Mouse (Mus musculus): ENCODE measurements at regions not wholly inside any gene's neighbourhood (a gene's known extent, or its start where the extent isn't known, plus 50 kb on each side); places are given as distances from the start of the nearest gene placed in this dataset.

DNA sequence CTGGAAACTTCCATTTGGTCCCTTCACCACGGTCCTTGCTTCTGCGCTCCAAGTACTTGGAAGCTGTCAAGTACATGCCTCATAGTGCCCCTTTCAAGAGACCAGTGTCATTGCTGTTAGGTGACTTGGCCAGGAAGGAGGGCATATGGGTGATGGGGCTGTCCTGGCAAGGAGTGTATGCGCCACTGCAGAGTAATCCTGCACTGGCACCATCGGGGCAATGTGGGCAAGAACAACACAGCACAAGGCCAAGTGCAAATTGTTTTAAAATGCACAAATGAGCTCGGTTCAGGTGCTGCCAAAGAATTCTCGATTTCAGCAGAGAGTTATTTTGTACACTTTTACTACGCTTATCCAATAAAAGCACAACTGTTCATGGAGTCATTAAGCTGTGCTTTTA lies 149.6 kb upstream of the Id2 start:
- ATAC-seq (replicated peaks in 1 of 2; ENCODE audit: insufficient read depth in 1 of 2, low FRiP score in 2 of 2, low TSS enrichment in 1 of 2, low read depth in 1 of 2, poor library complexity in 2 of 2, severe bottlenecking in 2 of 2) = no peak

DNA sequence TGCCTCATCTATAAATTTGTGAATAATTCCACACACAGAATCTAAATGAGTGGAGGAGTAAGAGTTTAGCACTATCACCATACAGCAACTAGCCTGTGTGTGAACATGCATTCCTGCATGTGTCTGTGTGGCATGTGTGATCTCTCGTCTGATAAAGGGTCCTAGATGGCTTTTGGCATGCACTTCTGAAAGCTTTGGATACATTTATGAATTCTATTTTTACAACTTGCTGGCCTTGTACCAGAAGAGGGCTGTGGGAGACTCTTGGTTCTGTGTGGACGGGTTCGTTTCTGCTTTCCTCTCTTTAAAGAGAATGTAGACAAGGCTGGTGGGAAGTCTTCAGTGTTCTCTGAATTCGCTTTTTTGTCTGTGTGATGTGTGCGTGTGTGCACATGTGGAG lies 148.7 kb upstream of the Id2 start:
- no peak for ATAC-seq (replicated peaks in 1 of 2; ENCODE audit: insufficient read depth in 1 of 2, low FRiP score in 2 of 2, low TSS enrichment in 1 of 2, low read depth in 1 of 2, poor library complexity in 2 of 2, severe bottlenecking in 2 of 2)

DNA sequence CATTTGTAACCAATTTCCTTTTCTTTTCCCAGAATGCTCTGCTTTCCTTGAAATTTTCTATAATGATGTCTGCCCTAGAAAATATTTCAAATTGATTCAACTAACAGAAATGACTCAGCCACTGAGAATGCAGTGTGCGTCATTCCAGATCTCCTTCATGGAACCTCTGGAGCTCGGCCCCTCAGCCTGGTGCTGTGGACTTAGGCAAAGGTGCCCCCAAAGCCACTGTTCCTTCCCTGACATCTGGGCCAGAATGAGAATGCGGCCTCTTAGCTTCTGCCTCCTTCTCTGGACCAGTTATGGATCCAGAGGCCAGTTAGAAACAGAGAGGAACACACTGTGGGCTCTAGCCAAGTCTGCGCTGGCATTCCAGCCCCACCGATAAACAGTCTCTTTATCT lies 148.3 kb upstream of the Id2 start:
- ATAC-seq (replicated peaks in 1 of 2; ENCODE audit: insufficient read depth in 1 of 2, low FRiP score in 2 of 2, low TSS enrichment in 1 of 2, low read depth in 1 of 2, poor library complexity in 2 of 2, severe bottlenecking in 2 of 2) = no peak

DNA sequence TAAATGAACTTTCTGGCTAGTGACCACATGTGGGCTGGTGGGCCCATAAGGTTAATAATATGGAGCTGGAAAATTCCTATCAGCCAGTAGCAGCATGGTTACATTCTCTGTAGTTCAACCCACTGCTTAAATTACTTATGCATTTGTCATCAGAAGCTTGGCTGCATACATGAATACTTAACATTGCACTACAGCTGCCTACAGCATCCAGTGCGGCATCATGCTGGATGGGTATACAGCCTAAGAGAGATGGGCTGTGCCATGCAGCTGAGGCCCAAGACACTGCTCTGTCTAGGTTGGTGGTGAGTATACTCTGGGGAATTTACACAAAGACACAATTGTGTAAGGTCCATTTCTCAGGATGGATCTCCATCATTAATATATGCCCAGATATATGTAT lies 147.7 kb upstream of the Id2 start:
- ATAC-seq (replicated peaks in 1 of 2; ENCODE audit: insufficient read depth in 1 of 2, low FRiP score in 2 of 2, low TSS enrichment in 1 of 2, low read depth in 1 of 2, poor library complexity in 2 of 2, severe bottlenecking in 2 of 2) = no peak

DNA sequence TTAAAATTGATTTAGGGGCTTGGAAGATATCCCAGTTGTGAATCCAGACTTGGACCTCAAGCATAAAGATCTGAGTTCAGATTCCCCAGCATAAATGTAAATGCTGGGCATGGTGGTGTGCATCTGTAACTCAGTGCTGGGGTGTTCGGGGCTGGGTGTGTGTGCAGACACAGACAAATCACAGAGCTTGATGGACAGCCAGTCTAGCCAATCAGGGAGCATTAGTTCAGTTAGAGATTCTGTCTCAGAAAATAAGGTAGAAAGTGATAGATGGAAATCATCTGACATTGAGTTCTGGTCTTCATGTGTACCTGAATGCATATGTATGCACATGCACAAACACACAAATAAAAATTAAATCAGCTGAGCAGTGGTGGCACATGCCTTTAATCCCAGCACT lies 147.0 kb upstream of the Id2 start:
- no peak for ATAC-seq (replicated peaks in 1 of 2; ENCODE audit: insufficient read depth in 1 of 2, low FRiP score in 2 of 2, low TSS enrichment in 1 of 2, low read depth in 1 of 2, poor library complexity in 2 of 2, severe bottlenecking in 2 of 2)

DNA sequence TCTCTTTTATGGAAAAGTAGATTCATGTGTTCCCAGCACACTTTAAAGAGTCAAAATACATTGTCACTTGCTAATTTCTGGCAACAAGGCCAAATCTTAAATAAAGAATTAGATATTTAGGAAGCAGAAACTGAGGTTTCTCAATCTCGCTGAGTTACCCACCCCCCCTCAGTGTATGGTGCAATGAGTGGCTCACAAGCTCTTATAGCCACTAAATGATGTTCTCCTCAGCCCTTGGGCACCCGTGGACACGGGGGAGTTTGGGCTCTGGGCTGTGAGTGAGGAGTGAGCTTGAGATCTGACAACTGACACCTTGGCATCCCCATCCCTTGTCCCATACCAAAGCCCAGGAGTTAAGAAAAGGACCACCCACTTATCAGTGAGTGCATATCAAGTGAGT lies 145.4 kb upstream of the Id2 start:
- ATAC-seq (replicated peaks in 1 of 2; ENCODE audit: insufficient read depth in 1 of 2, low FRiP score in 2 of 2, low TSS enrichment in 1 of 2, low read depth in 1 of 2, poor library complexity in 2 of 2, severe bottlenecking in 2 of 2) = no peak

DNA sequence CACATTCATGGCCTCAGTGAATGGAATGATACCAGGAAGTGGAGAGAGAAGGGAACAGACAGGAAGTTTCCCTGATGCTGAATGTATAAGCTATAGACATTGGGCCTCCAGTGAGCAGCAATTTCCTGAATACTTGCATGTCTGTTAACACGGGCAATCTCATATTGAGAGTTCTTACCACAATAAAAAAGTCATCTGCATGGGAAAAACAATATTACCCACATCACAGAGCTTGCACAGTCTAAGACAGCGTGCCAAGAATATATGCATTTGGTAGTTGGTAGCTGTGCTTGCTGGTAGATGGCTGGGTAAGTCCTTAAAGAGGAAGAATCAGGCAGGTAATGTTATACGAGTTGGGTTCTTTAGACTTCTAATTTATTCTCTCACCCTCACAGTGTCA lies 144.7 kb upstream of the Id2 start:
- no peak for ATAC-seq (replicated peaks in 1 of 2; ENCODE audit: insufficient read depth in 1 of 2, low FRiP score in 2 of 2, low TSS enrichment in 1 of 2, low read depth in 1 of 2, poor library complexity in 2 of 2, severe bottlenecking in 2 of 2)

DNA sequence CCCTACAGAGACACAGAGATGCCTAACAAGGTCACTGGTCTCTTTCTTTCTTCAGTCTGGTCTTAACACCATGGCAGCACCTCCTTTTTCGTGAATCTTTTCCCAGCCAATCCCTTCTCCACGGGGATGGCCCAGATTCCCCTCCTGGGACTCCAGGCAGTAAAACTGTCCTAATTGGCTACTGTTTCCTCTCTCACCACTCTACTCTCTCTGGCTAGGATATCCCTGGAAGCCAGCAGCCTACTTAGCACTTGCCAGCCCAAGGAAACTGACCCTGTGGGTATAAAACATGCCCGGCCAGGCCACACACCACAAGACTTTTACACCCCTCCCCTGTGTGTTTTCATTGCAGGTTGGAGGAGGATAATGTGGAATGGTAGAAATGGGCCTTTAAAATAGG lies 143.9 kb upstream of the Id2 start:
- ATAC-seq (replicated peaks in 1 of 2; ENCODE audit: insufficient read depth in 1 of 2, low FRiP score in 2 of 2, low TSS enrichment in 1 of 2, low read depth in 1 of 2, poor library complexity in 2 of 2, severe bottlenecking in 2 of 2) = no peak

DNA sequence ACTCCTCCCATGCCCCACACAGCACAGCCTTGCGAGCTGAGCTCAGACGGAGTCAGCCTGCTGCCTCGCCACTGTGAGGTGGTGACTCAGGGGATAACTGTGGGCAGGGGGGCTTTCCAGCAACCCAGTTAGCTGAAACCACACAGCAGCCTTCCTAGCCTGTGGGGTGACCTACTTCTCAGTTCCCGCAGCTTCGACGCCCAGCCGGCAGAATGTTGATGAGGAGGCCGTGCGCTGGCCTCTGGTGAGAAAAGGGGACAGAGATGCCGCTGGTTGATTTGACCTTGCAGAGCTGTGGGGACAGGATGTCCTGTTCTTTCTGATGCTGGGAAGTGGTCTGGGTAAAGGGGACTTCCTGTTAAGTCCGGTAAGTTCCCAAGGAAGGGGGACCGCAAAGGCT lies 143.2 kb upstream of the Id2 start:
- peak; percentile 86 to 88 for ATAC-seq (replicated peaks in 1 of 2; ENCODE audit: insufficient read depth in 1 of 2, low FRiP score in 2 of 2, low TSS enrichment in 1 of 2, low read depth in 1 of 2, poor library complexity in 2 of 2, severe bottlenecking in 2 of 2)

DNA sequence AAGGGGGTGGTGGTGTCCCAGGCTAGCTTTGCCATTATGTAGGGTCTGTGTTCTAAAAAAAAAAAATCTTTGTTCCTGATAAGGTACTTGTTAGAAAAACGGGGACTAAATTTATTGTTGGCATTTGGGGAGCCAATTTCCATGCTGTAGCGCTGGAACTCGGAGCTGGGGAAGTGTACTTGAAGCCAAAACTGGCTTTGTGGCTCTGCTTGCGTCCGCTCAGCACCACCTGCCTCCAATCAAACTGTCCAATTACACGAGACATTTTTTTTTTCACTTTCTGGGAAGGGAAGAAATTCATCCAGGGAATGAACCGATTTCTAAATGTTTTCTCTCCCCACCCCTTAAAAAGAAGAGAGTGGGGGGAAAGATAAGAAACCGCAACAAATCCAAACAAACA lies 138.1 kb upstream of the Id2 start:
- ATAC-seq (replicated peaks in 1 of 2; ENCODE audit: insufficient read depth in 1 of 2, low FRiP score in 2 of 2, low TSS enrichment in 1 of 2, low read depth in 1 of 2, poor library complexity in 2 of 2, severe bottlenecking in 2 of 2) = no peak

DNA sequence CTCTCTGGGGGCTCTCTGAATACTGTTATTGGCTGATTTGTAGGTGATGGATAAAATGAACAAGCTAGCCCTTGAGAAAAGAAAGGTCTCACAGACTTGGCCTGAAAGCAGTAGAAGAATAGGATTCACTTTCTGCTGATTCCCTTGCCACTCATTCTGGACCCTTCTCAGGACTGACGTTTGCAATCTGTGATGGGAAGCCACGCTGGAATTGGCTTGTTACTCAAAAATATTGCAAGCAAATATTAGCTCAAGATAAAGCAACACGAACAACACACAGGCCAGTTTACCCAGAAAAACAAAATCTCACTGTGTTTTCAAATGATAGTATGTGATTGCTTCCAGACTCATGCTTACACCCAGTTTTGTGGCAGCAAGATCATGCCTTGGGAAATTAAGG lies 137.7 kb upstream of the Id2 start:
- ATAC-seq (replicated peaks in 1 of 2; ENCODE audit: insufficient read depth in 1 of 2, low FRiP score in 2 of 2, low TSS enrichment in 1 of 2, low read depth in 1 of 2, poor library complexity in 2 of 2, severe bottlenecking in 2 of 2) = no peak

DNA sequence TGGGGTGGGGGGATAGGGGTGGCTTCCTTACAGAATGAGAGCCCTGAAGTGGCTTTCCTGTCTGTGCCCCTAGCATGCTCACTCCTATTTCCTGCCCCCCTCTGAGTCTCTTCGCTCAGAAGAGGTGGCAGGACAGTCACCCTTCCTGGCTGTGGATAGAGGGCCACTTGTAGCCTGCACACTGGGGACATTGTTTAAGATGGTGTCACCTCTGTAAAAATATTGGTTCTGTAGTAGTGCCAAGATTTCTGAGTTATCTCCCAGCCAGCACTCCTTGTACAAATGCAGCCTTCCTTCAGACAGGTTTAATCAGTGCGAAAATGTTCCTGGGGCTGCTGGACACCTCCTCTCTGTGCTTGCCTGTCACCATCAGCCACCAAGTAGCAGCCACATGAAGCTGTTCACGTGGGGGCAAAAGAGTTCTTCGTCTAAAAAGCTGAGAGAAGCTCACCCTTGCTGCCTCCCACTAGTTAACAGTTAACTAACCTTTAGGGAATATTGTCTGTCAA lies 136.1 kb upstream of the Id2 start:
- peak in 1 of 2 experiments; percentile 46; a peak in 2 of 4 replicates for ATAC-seq (replicated peaks in 1 of 2; ENCODE audit: insufficient read depth in 1 of 2, low FRiP score in 2 of 2, low TSS enrichment in 1 of 2, low read depth in 1 of 2, poor library complexity in 2 of 2, severe bottlenecking in 2 of 2)

DNA sequence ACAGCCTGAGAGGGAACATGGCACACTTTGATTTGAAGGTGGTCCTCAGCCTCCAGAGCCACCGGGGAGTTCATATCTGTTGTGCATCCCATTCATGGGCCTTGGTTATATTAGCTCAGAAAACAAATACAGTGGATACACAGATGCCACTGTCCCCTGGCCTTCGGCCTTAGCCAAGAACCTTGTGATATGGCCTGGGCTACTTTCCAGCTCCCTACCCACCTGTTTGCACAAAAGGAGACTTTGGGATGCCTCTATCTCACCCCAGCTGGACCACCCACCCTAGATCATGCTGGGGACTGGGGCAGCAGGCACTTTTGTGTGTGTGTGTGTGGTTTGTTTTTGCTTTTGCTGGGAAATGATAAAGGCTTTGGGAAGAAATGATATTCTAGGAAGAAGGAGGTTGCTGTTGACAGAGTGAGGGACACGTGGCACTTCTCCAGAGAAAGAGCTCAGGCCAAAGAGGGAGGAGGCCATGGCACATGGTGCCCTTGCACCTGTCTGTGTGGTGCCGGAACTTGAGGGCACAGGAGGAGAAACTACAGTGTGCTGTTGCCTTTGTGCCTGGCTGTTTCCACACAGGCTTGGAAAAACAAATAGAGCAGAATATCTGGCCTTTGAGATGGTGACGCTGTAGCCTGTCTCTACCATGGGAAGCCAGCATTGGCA lies 135.6 kb upstream of the Id2 start:
- 0 out of 4 replicates have a peak, but pooled peaks of 1 of the 2 experiments have one; percentile 17 for ATAC-seq (replicated peaks in 1 of 2; ENCODE audit: insufficient read depth in 1 of 2, low FRiP score in 2 of 2, low TSS enrichment in 1 of 2, low read depth in 1 of 2, poor library complexity in 2 of 2, severe bottlenecking in 2 of 2)

DNA sequence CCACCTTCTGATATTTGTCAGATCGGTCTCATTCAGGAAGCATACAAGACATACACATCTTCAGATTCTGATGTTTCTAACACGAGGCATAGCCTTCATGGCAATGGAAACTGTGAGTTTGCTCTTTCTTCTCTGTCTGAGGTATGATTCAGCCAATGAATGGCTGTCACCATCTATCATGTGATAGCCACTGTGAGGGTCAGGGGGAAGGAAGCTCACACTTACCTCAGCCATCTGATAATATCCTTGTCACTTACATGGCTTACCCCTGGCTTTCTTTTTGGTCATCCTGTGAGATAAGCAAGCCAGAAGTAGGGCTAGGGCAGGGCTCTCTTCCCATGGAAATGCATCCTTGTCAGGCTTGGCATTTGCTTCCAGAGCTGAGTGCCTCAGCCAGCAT lies 131.8 kb upstream of the Id2 start:
- ATAC-seq (replicated peaks in 1 of 2; ENCODE audit: insufficient read depth in 1 of 2, low FRiP score in 2 of 2, low TSS enrichment in 1 of 2, low read depth in 1 of 2, poor library complexity in 2 of 2, severe bottlenecking in 2 of 2) = no peak

DNA sequence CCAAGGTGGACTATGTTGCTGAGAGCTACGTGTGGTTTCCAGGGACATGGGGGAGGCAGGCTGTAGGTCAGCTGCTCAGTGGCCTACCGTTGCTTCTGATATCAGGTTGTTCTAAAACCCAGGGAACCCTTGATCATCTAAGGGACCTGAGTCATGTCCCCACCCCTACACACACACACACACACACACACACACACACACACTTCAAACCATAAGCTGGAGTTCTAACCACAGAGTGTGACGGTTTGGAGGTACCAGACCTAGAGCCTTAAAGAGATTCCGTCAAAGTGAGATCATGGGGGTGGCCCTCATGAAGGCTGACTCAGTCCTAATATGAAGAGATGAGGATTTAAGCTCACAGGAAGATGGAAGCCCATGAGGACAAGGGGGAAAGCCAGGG lies 130.8 kb upstream of the Id2 start:
- ATAC-seq (replicated peaks in 1 of 2; ENCODE audit: insufficient read depth in 1 of 2, low FRiP score in 2 of 2, low TSS enrichment in 1 of 2, low read depth in 1 of 2, poor library complexity in 2 of 2, severe bottlenecking in 2 of 2) = no peak

DNA sequence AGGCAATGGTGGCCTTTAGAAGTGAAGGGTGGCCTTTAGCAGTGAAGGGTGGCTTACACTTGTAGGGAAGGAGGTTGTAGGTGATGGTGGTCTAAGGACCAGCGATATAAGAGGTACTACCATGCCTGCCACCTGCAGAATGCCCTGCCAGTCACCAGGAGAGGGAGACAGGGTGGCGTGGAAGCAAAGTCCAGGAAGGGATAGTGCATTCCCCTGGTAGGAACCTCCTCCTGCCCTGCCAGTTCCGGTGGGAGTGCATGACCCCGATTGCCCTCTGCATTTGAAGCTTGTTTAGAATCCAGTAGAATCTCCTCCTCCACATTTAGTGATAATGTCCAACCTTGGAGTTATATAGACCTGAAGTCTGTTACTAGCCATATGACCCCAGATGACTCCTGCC lies 127.7 kb upstream of the Id2 start:
- no peak for ATAC-seq (replicated peaks in 1 of 2; ENCODE audit: insufficient read depth in 1 of 2, low FRiP score in 2 of 2, low TSS enrichment in 1 of 2, low read depth in 1 of 2, poor library complexity in 2 of 2, severe bottlenecking in 2 of 2)

DNA sequence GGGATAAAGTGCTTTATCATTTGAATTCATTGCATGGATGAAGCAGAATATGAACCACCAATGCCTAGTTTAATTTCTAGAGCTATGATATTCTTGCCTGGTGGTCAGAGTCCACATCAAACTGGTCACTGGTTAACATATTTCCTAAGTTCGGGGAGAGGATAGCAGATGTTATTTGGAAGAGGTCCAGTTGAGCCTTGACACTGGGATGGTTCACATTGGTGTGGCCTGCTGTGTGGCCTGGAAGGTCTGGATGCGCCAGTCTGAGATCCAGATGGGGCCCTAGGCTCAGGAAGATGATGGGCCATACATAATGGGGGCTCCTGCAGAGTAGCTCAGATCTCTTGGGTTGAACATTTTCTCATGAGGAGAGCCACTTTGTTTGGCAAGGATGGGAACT lies 127.3 kb upstream of the Id2 start:
- ATAC-seq (replicated peaks in 1 of 2; ENCODE audit: insufficient read depth in 1 of 2, low FRiP score in 2 of 2, low TSS enrichment in 1 of 2, low read depth in 1 of 2, poor library complexity in 2 of 2, severe bottlenecking in 2 of 2) = no peak

DNA sequence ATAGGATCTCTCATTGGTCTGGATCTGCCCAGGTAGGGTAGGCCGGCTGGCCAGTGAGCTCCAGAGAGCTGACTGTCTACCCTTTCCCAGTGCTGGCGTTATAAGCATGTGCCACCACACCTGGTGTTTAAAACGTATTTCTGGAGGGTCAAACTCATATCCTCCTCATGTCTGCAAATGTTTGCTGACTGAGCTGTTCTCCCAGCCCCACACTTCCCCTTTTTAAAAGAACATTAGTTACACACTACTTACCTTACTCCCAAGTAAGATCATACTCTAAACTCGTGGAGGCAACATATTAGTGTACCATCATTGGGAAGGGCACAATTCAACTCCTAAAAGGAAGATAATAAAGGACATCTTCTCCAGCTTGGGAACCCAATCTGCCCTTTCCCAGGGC lies 126.6 kb upstream of the Id2 start:
- ATAC-seq (replicated peaks in 1 of 2; ENCODE audit: insufficient read depth in 1 of 2, low FRiP score in 2 of 2, low TSS enrichment in 1 of 2, low read depth in 1 of 2, poor library complexity in 2 of 2, severe bottlenecking in 2 of 2) = peak; percentile 34 to 55; a peak in 1 of 4 replicates

DNA sequence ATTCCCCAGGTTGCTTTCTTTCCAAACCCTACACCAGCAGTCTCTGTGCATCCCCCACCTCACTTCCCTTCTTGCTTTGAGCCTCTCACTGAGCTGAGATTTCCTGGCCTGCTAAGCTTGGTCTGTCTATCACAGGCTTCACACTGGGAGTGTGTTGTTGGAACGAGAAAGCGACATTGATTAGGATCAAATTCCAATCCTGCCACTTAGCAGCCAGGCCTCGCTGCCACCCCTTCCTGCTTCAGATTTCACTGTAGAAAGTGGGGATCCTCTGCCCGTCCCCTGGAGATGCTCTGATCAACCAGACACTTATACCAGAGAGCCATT lies 123.8 kb upstream of the Id2 start:
- ATAC-seq (replicated peaks in 1 of 2; ENCODE audit: insufficient read depth in 1 of 2, low FRiP score in 2 of 2, low TSS enrichment in 1 of 2, low read depth in 1 of 2, poor library complexity in 2 of 2, severe bottlenecking in 2 of 2) = no peak
